Mouse (Mus musculus): ENCODE results near the gene Wapl.

GRCm38 (mm10) chr14:34697376-34697775 lies 23.6 kb downstream of the Wapl start:
- no peak for TF ChIP-seq CTCF (IDR thresholded peaks at IDR 0.05; ENCODE audit: insufficient read depth, low read length)
- no peak for TF ChIP-seq POLR2A (IDR thresholded peaks at IDR 0.05; ENCODE audit: borderline replicate concordance, extremely low read depth, low read depth, low read length)
